8 mouse cellular contexts compared by ENCODE assay signal in the genomic region with DNA sequence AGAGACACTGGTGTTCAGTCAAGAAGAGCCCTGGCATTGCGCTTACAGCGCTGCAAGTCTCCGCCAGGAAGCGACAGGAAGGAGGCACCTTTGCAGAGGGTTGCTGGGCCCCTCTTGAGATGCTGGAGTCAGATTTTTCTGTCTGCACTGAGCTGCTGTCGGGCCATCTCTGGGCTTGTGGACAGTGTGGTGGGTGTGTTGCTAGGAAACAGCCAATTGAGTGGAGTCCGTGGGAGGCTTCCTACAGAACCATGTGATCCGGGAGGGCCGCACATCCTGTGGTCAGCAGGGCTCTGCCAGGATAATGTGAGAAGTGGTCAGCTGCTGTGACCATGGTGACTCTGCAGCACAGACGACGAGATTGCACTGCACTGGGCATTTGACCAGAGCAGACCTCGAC. TPM values are rescaled to one million over a fixed set of nuclear protein-coding genes. Genes with fewer than 3 reads are reported as not detected.
DNase-seq lines count a peak whose midpoint lies in the region; ATAC-seq lines count a peak whose summit lies in the region.

No protein-coding gene starts in this region.

- no peaks in the 10 kb centered on the region for H3K9me3 ChIP-seq in forebrain, embryonic 13.5 days (replicated peaks)
- H3K9me3 ChIP-seq in hindbrain, embryonic 14.5 days (ENCODE audit: control insufficient read depth, low read length): 0 out of 2 replicates have a peak, but pooled peaks cover 3% of the 10 kb centered on the region
- no peaks in the 10 kb centered on the region for H3K9me3 ChIP-seq in midbrain, embryonic 12.5 days

- no peak overlapping the region for H3K4me3 ChIP-seq in forebrain, embryonic 13.5 days
- H3K4me3 ChIP-seq in hindbrain, embryonic 14.5 days (replicated peaks; ENCODE audit: low read length): no peak overlapping the region
- H3K4me3 ChIP-seq in midbrain, embryonic 12.5 days: no peak overlapping the region

- H3K4me2 ChIP-seq in forebrain, embryonic 13.5 days: peak overlapping the region; percentile 30; the same call in 1 of the 2 replicates
- peak overlapping the region; percentile 37 for H3K4me2 ChIP-seq in hindbrain, embryonic 14.5 days (replicated peaks)
- H3K4me2 ChIP-seq in midbrain, embryonic 12.5 days (replicated peaks): peak overlapping the region; percentile 24

- ATAC-seq in forebrain, embryonic 13.5 days: 0 out of 2 replicates have a peak, but pooled peaks have one; percentile 4
- no peak for ATAC-seq in hindbrain, embryonic 14.5 days (ENCODE audit: low FRiP score)
- no peak for ATAC-seq in midbrain, embryonic 12.5 days (ENCODE audit: low FRiP score, low read depth)

- DNase-seq in kidney, postnatal 4 days: peak; percentile 56 to 69
- DNase-seq in kidney, postnatal 25 days: no peak
- no peak for DNase-seq in hindbrain, embryonic 14.5 days (ENCODE audit: low spot score)
- peak; percentile 25 for DNase-seq in testis, postnatal 14 days (ENCODE audit: low spot score)
- DNase-seq in gastrocnemius, postnatal 25 days: no peak
- DNase-seq in adrenal gland, adult 2 months: no peak

- H3K9ac ChIP-seq in forebrain, embryonic 13.5 days: peak overlapping the region; percentile 46
- H3K9ac ChIP-seq in hindbrain, embryonic 14.5 days: no peak overlapping the region
- no peak overlapping the region for H3K9ac ChIP-seq in midbrain, embryonic 12.5 days (replicated peaks)

- peaks cover 4% of the 10 kb centered on the region; the same call in 1 of the 2 replicates for H3K27me3 ChIP-seq in forebrain, embryonic 13.5 days
- no peaks in the 10 kb centered on the region for H3K27me3 ChIP-seq in hindbrain, embryonic 14.5 days (ENCODE audit: control insufficient read depth, insufficient read depth, low read length)
- H3K27me3 ChIP-seq in midbrain, embryonic 12.5 days: peaks cover 28% of the 10 kb centered on the region

- peaks cover 18% of the 10 kb centered on the region for H3K4me1 ChIP-seq in forebrain, embryonic 13.5 days
- peaks cover 8% of the 10 kb centered on the region for H3K4me1 ChIP-seq in hindbrain, embryonic 14.5 days (replicated peaks; ENCODE audit: control insufficient read depth, insufficient read depth, low read length)
- H3K4me1 ChIP-seq in midbrain, embryonic 12.5 days: peaks cover 24% of the 10 kb centered on the region

- 23% methylated on average over 11 of the region's 11 CpGs for WGBS in forebrain, embryonic 13.5 days
- WGBS in hindbrain, embryonic 14.5 days: 18% methylated on average over 11 of the region's 11 CpGs
- WGBS in midbrain, embryonic 12.5 days: 27% methylated on average over 11 of the region's 11 CpGs

- H3K27ac ChIP-seq in forebrain, embryonic 13.5 days: no peak overlapping the region
- H3K27ac ChIP-seq in hindbrain, embryonic 14.5 days: 0 out of 2 replicates have a peak overlapping the region, but pooled peaks have one; percentile 20
- H3K27ac ChIP-seq in midbrain, embryonic 12.5 days (replicated peaks): no peak overlapping the region

- H3K36me3 ChIP-seq in forebrain, embryonic 13.5 days (ENCODE audit: poor library complexity, severe bottlenecking): no peaks in the 10 kb centered on the region
- H3K36me3 ChIP-seq in hindbrain, embryonic 14.5 days (replicated peaks; ENCODE audit: control insufficient read depth, insufficient read depth): no peaks in the 10 kb centered on the region
- no peaks in the 10 kb centered on the region for H3K36me3 ChIP-seq in midbrain, embryonic 12.5 days

RNA-seq across cellular contexts. Expression of a gene that starts 4.6 kb away (rescaled TPM):
- 4.2 and 5.2 TPM in 2 replicates for polyA plus RNA-seq in forebrain, embryonic 13.5 days (2015; fragmentation: Nextera tagmentation; extraction: Ambion mirVana)
- 7.2 and 11.6 TPM in 2 replicates for polyA plus RNA-seq in hindbrain, embryonic 14.5 days (2014; fragmentation: Nextera tagmentation; extraction: Ambion mirVana)
- 7.9 and 8.3 TPM in 2 replicates for polyA plus RNA-seq in midbrain, embryonic 12.5 days (2016; fragmentation: Nextera tagmentation; extraction: Ambion mirVana)
- 1 to 10 TPM in 1 of 2 experiments, under 1 TPM in 1; 0.90 to 1.2 TPM for total RNA-seq in gastrocnemius, postnatal 25 days (2021)
- 1 to 10 TPM in 1 of 2 experiments, under 1 TPM in 1; 0.98 to 1.5 TPM for total RNA-seq in adrenal gland, adult 2 months (2021)
- 1.4 TPM in 2 replicates for polyA plus RNA-seq in adrenal gland, adult 2 months (2012; rRNA removed)

Comparison
In these comparisons a context has a peak if more than half of its experiments do, and no peak if none do; other contexts are left out.
1. DNase-seq: peak in kidney, postnatal 4 days (2 of 2) and testis, postnatal 14 days (single experiment); none in kidney, postnatal 25 days (0 of 2), hindbrain, embryonic 14.5 days (single experiment), gastrocnemius, postnatal 25 days (single experiment) and adrenal gland, adult 2 months (single experiment).
2. Peak in every context shown above with its lines, with median percentiles within 50 percentile points of each other: H3K4me2 ChIP-seq.